Mouse (Mus musculus): ENCODE measurements at regions not wholly inside any gene's neighbourhood (a gene's known extent, or its start where the extent isn't known, plus 50 kb on each side); places are given as distances from the start of the nearest gene placed in this dataset.

DNA sequence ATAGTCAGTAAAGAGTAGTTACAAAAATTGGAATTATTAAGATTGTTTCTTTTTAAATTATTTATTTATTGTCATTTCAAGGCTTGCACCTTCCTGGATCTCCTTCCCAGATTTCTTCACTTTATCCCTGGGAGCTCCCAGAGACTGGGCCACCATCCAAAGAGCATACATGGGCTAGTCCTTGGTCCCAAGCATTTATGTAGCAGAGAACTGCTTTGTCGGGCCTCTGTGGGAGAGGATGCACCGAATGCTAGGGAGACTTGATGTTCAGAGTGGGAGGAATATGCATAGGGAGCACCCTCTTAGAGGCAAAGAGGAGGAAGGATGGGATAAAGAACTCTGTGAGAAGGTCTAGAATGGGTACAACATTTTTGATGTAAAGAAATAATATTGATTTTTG lies 409.0 kb upstream of the Cdh12 start:
- no peak overlapping the region for H3K27ac ChIP-seq (ENCODE audit: insufficient read depth, low read depth, low read length, poor library complexity, severe bottlenecking)
- TF ChIP-seq CHD2 (IDR thresholded peaks at IDR 0.05; ENCODE audit: low read depth, low read length) (no peak), ZNF384 (IDR thresholded peaks at IDR 0.05; ENCODE audit: low read depth, low read length) (no peak), MAFK (IDR thresholded peaks at IDR 0.05; ENCODE audit: insufficient read depth, low read depth, low read length) (no peak), HCFC1 (IDR thresholded peaks at IDR 0.05; ENCODE audit: borderline replicate concordance, insufficient read depth, low read length) (no peak), ZC3H11A (IDR thresholded peaks at IDR 0.05; ENCODE audit: borderline replicate concordance, low read depth, low read length) (no peak)
- in situ Hi-C loops (cut with MboI; ENCODE audit: low sequenced_read_pairs in 2 of 2, unreplicated experiment in 2 of 2): no loop called here
- no peaks in the 10 kb centered on the region for H3K9me3 ChIP-seq (ENCODE audit: control insufficient read depth, insufficient read depth, low read depth, low read length)
- no peak overlapping the region for H3K9ac ChIP-seq (ENCODE audit: insufficient read depth, low read depth, low read length, poor library complexity, severe bottlenecking)
- H3K4me1 ChIP-seq (ENCODE audit: control insufficient read depth in 2 of 2, insufficient read depth in 2 of 2, low read length in 2 of 2, poor library complexity in 1 of 2): no peaks in the 10 kb centered on the region
- no peaks in the 10 kb centered on the region for H3K36me3 ChIP-seq (ENCODE audit: control insufficient read depth, insufficient read depth, low read length, poor library complexity, severe bottlenecking)
- DNase-seq (ENCODE audit: low read depth, low spot score): no peak
- no peak overlapping the region for H3K4me3 ChIP-seq (ENCODE audit: insufficient read depth in 1 of 2, low read depth in 1 of 2, low read length in 2 of 2, poor library complexity in 1 of 2, severe bottlenecking in 1 of 2)

DNA sequence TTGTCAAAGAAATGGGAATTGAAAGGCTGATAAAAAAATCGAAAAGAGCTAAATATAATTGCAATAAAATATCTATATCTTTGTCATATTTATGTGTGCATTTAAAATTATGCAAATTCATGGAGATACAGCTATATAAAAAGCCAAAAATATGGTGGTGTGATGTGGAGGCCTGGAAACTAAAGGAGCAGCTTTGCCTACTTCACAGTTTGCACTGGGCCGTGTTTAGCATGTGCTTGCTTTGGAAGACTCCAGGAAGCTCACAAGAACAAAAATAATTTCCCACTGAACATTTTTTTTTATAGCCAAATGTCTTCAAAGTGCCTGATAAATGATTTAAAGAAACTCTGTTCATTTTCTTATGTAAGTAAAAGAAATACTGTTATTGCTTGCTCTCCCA lies 364.1 kb upstream of the Cdh12 start:
- DNase-seq (ENCODE audit: low read depth, low spot score): no peak
- Histone ChIP-seq H3K27ac (ENCODE audit: insufficient read depth, low read depth, low read length, poor library complexity, severe bottlenecking) (no peak overlapping the region), H3K9ac (ENCODE audit: insufficient read depth, low read depth, low read length, poor library complexity, severe bottlenecking) (no peak overlapping the region), H3K4me3 (ENCODE audit: insufficient read depth in 1 of 2, low read depth in 1 of 2, low read length in 2 of 2, poor library complexity in 1 of 2, severe bottlenecking in 1 of 2) (no peak overlapping the region), H3K4me1 (ENCODE audit: control insufficient read depth in 2 of 2, insufficient read depth in 2 of 2, low read length in 2 of 2, poor library complexity in 1 of 2) (no peaks in the 10 kb centered on the region), H3K9me3 (ENCODE audit: control insufficient read depth, insufficient read depth, low read depth, low read length) (no peaks in the 10 kb centered on the region), H3K36me3 (ENCODE audit: control insufficient read depth, insufficient read depth, low read length, poor library complexity, severe bottlenecking) (no peaks in the 10 kb centered on the region)
- in situ Hi-C loops (cut with MboI; ENCODE audit: low sequenced_read_pairs in 2 of 2, unreplicated experiment in 2 of 2): no loop called here
- TF ChIP-seq HCFC1 (IDR thresholded peaks at IDR 0.05; ENCODE audit: borderline replicate concordance, insufficient read depth, low read length): no peak
- TF ChIP-seq ZNF384 (IDR thresholded peaks at IDR 0.05; ENCODE audit: low read depth, low read length): no peak
- TF ChIP-seq MAFK (IDR thresholded peaks at IDR 0.05; ENCODE audit: insufficient read depth, low read depth, low read length): no peak
- TF ChIP-seq CHD2 (IDR thresholded peaks at IDR 0.05; ENCODE audit: low read depth, low read length): no peak
- TF ChIP-seq ZC3H11A (IDR thresholded peaks at IDR 0.05; ENCODE audit: borderline replicate concordance, low read depth, low read length): no peak

DNA sequence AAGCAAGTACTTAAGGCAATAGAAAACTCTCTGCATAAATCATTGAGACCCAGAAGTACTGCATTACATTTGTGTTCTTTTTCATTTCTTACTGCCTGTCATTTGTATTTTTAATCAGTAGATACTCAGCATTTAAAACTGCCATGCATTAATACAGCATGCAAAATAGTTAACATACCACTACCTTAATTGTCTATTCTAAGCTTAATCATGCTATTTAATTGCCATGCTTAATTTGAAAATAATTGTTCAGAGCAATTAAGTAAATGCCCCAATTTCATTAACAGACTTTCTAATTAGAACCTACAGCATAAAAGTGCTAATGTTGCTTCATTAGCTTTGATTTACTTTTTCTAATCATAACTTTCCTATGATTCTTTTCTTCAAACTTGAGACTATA lies 359.3 kb upstream of the Cdh12 start:
- Histone ChIP-seq H3K9me3 (ENCODE audit: control insufficient read depth, insufficient read depth, low read depth, low read length) (no peaks in the 10 kb centered on the region), H3K4me3 (ENCODE audit: insufficient read depth in 1 of 2, low read depth in 1 of 2, low read length in 2 of 2, poor library complexity in 1 of 2, severe bottlenecking in 1 of 2) (no peak overlapping the region), H3K9ac (ENCODE audit: insufficient read depth, low read depth, low read length, poor library complexity, severe bottlenecking) (no peak overlapping the region), H3K36me3 (ENCODE audit: control insufficient read depth, insufficient read depth, low read length, poor library complexity, severe bottlenecking) (no peaks in the 10 kb centered on the region), H3K4me1 (ENCODE audit: control insufficient read depth in 2 of 2, insufficient read depth in 2 of 2, low read length in 2 of 2, poor library complexity in 1 of 2) (no peaks in the 10 kb centered on the region), H3K27ac (ENCODE audit: insufficient read depth, low read depth, low read length, poor library complexity, severe bottlenecking) (no peak overlapping the region)
- no peak for DNase-seq (ENCODE audit: low read depth, low spot score)
- no peak for TF ChIP-seq ZNF384 (IDR thresholded peaks at IDR 0.05; ENCODE audit: low read depth, low read length)
- TF ChIP-seq HCFC1 (IDR thresholded peaks at IDR 0.05; ENCODE audit: borderline replicate concordance, insufficient read depth, low read length): no peak
- no peak for TF ChIP-seq ZC3H11A (IDR thresholded peaks at IDR 0.05; ENCODE audit: borderline replicate concordance, low read depth, low read length)
- no peak for TF ChIP-seq MAFK (IDR thresholded peaks at IDR 0.05; ENCODE audit: insufficient read depth, low read depth, low read length)
- no peak for TF ChIP-seq CHD2 (IDR thresholded peaks at IDR 0.05; ENCODE audit: low read depth, low read length)
- in situ Hi-C loops (cut with MboI; ENCODE audit: low sequenced_read_pairs in 2 of 2, unreplicated experiment in 2 of 2): no loop called here

DNA sequence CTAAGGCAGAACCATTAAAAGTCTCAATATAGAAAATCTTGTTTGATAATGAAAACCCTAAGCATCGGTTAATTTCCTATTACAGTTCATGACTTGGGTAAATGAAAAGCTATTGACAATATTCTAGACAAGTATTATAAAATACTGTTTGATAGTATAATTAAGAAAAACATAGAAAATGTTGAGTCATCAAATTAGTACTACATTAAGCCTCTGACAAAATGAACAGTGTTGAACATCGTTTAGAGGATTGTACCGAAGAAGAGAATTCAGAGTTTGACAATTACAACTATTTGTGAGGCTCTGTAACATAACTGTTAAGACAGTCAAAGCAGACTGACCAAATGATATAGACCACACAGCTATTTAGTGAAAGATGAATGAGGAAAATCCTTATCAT lies 358.5 kb upstream of the Cdh12 start:
- no peak overlapping the region for H3K27ac ChIP-seq (ENCODE audit: insufficient read depth, low read depth, low read length, poor library complexity, severe bottlenecking)
- no peak overlapping the region for H3K9ac ChIP-seq (ENCODE audit: insufficient read depth, low read depth, low read length, poor library complexity, severe bottlenecking)
- TF ChIP-seq ZC3H11A (IDR thresholded peaks at IDR 0.05; ENCODE audit: borderline replicate concordance, low read depth, low read length) (no peak), CHD2 (IDR thresholded peaks at IDR 0.05; ENCODE audit: low read depth, low read length) (no peak), MAFK (IDR thresholded peaks at IDR 0.05; ENCODE audit: insufficient read depth, low read depth, low read length) (peak; percentile 51; the same call in 1 of the 2 replicates), ZNF384 (IDR thresholded peaks at IDR 0.05; ENCODE audit: low read depth, low read length) (no peak)
- no peaks in the 10 kb centered on the region for H3K4me1 ChIP-seq (ENCODE audit: control insufficient read depth in 2 of 2, insufficient read depth in 2 of 2, low read length in 2 of 2, poor library complexity in 1 of 2)
- in situ Hi-C loops (cut with MboI; ENCODE audit: low sequenced_read_pairs in 2 of 2, unreplicated experiment in 2 of 2): no loop called here
- no peaks in the 10 kb centered on the region for H3K36me3 ChIP-seq (ENCODE audit: control insufficient read depth, insufficient read depth, low read length, poor library complexity, severe bottlenecking)
- H3K4me3 ChIP-seq (ENCODE audit: insufficient read depth in 1 of 2, low read depth in 1 of 2, low read length in 2 of 2, poor library complexity in 1 of 2, severe bottlenecking in 1 of 2): no peak overlapping the region
- no peak for DNase-seq (ENCODE audit: low read depth, low spot score)
- no peaks in the 10 kb centered on the region for H3K9me3 ChIP-seq (ENCODE audit: control insufficient read depth, insufficient read depth, low read depth, low read length)

DNA sequence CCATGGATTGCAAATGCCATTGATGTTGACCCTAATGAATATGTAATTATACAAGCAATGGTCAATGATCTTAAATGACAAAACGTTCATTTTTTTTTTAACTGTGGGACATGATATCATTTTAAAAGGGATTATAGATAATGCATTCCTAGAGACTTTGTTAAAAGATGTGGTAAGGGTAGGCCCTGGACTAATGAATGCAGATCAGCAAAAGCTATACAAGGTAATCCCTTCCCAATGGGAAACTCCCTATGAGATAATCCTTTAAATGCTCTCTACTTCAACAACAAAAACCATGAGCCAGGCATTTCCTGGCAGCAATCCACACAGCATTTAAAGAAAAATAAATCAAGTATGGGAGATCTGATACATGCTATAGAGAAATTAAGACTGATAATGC lies 353.3 kb upstream of the Cdh12 start:
- Histone ChIP-seq H3K27ac (ENCODE audit: insufficient read depth, low read depth, low read length, poor library complexity, severe bottlenecking) (no peak overlapping the region), H3K9me3 (ENCODE audit: control insufficient read depth, insufficient read depth, low read depth, low read length) (no peaks in the 10 kb centered on the region), H3K4me3 (ENCODE audit: insufficient read depth in 1 of 2, low read depth in 1 of 2, low read length in 2 of 2, poor library complexity in 1 of 2, severe bottlenecking in 1 of 2) (no peak overlapping the region), H3K4me1 (ENCODE audit: control insufficient read depth in 2 of 2, insufficient read depth in 2 of 2, low read length in 2 of 2, poor library complexity in 1 of 2) (no peaks in the 10 kb centered on the region), H3K36me3 (ENCODE audit: control insufficient read depth, insufficient read depth, low read length, poor library complexity, severe bottlenecking) (no peaks in the 10 kb centered on the region), H3K9ac (ENCODE audit: insufficient read depth, low read depth, low read length, poor library complexity, severe bottlenecking) (no peak overlapping the region)
- TF ChIP-seq HCFC1 (IDR thresholded peaks at IDR 0.05; ENCODE audit: borderline replicate concordance, insufficient read depth, low read length) (no peak), ZNF384 (IDR thresholded peaks at IDR 0.05; ENCODE audit: low read depth, low read length) (no peak), CHD2 (IDR thresholded peaks at IDR 0.05; ENCODE audit: low read depth, low read length) (no peak)
- DNase-seq (ENCODE audit: low read depth, low spot score): no peak
- in situ Hi-C loops (cut with MboI; ENCODE audit: low sequenced_read_pairs in 2 of 2, unreplicated experiment in 2 of 2): no loop called here

All from ES-E14 (cell line).